ENCODE assay signal across 8 mouse cellular contexts in the genomic region with DNA sequence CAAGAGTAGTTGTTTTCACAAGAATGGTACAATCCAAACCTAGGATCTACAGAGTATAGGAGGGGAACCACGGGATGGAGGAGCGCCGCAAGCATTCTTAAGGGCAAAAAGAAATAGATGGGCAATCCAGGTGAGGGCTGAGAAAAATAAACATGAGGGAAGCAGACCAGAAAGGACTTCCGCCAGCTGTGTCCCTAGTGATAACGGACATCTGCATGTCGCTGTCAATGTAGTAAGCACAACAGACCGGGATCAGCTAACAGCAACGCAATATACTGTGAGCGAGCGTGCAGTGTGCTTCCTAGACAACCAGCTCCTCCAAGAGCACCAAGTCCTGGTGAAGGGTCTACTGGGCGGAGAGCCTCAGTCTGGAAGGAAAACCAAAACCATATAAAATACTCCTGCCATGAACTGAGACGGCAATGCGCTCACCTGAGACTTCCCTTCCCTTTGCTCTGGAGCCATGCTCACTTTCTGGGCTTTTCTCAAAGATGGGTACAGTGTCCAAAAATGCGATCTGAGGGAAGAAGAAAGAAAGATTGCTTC. TPM values are rescaled to one million over a fixed set of nuclear protein-coding genes. Genes with fewer than 3 reads are reported as not detected.
DNase-seq lines count a peak whose midpoint lies in the region; ATAC-seq and TF ChIP-seq lines count a peak whose summit lies in the region.

No protein-coding gene starts in this region.

- no peak overlapping the region for H3K27ac ChIP-seq in bone marrow, adult 2 months (ENCODE audit: control insufficient read depth, insufficient read depth, low read depth, low read length, poor library complexity)
- no peak overlapping the region for H3K27ac ChIP-seq in heart, embryonic 15.5 days

- H3K9ac ChIP-seq in heart, embryonic 15.5 days, result peak overlapping the region; percentile 76

- no peak for TF ChIP-seq POLR2A in bone marrow, adult 2 months (IDR thresholded peaks at IDR 0.05; ENCODE audit: borderline replicate concordance, control insufficient read depth, low read depth, low read length)

- ATAC-seq in heart, embryonic 15.5 days (replicated peaks; ENCODE audit: insufficient number of reproducible peaks, insufficient read depth, low FRiP score, low read depth), result no peak
- ATAC-seq in inflammation-experienced regulatory T-cells, adult 6 months, result no peak

- H3K9me3 ChIP-seq in heart, embryonic 15.5 days (replicated peaks), result no peaks in the 10 kb centered on the region

- no peaks in the 10 kb centered on the region for H3K36me3 ChIP-seq in heart, embryonic 15.5 days

- no peaks in the 10 kb centered on the region; the same call in 1 of the 2 replicates for H3K4me1 ChIP-seq in bone marrow, adult 2 months (ENCODE audit: control insufficient read depth, insufficient read depth, low read length)
- H3K4me1 ChIP-seq in heart, embryonic 15.5 days (replicated peaks), result peaks cover 9% of the 10 kb centered on the region; the same call in 1 of the 2 replicates

- TF ChIP-seq CTCF in bone marrow, adult 2 months (IDR thresholded peaks at IDR 0.05; ENCODE audit: control insufficient read depth, insufficient read depth, low read length), result no peak

- DNase-seq in heart, adult 11 months, result peak; percentile 88
- no peak for DNase-seq in heart, adult 8-10 months (ENCODE audit: low spot score)
- DNase-seq in lung, postnatal 36 days, result peak; percentile 8
- DNase-seq in thymus, postnatal 10 days (ENCODE audit: low spot score in 2 of 2), result no peak
- DNase-seq in spleen, postnatal 36 days (ENCODE audit: low spot score in 2 of 2), result no peak

- H3K27me3 ChIP-seq in heart, embryonic 15.5 days, result 0 out of 2 replicates have a peak, but pooled peaks cover 1% of the 10 kb centered on the region

- peak overlapping the region; percentile 94 for H3K4me2 ChIP-seq in heart, embryonic 15.5 days

- H3K4me3 ChIP-seq in bone marrow, adult 2 months (replicated peaks; ENCODE audit: control insufficient read depth, low read depth, low read length), result peak overlapping the region; percentile 43
- H3K4me3 ChIP-seq in heart, embryonic 15.5 days, result peak overlapping the region; percentile 86

- WGBS in bone marrow, adult 2 months, result 16% methylated on average over 14 of the region's 14 CpGs
- 18% methylated on average over 14 of the region's 14 CpGs for WGBS in heart, embryonic 15.5 days

RNA-seq across cellular contexts. Expression of gene Zfp354b, which starts 0.9 kb away (rescaled TPM):
- total RNA-seq in heart, adult 8-10 months (2022), result 1 to 10 TPM; 1.2 to 2.1 (median 1.7) TPM
- polyA plus RNA-seq in bone marrow, adult 2 months (2011; ENCODE audit: insufficient read depth, insufficient read length, low replicate concordance, missing spikeins), result not detected in 2 replicates
- polyA plus RNA-seq in heart, embryonic 15.5 days (2015; fragmentation: Nextera tagmentation; extraction: Ambion mirVana), result 0.87 and 1.0 TPM in 2 replicates
- not detected for polyA plus RNA-seq in inflammation-experienced regulatory T-cells, adult 6 months (2017; shearing (Covaris generic))

RNA-seq across cellular contexts. Expression of gene 4933414I15Rik, which starts 13.0 kb away (rescaled TPM):
- total RNA-seq in heart, adult 8-10 months (2022), result not detected
- not detected in 2 replicates for polyA plus RNA-seq in bone marrow, adult 2 months (2011; ENCODE audit: insufficient read depth, insufficient read length, low replicate concordance, missing spikeins)
- not detected in 2 replicates for polyA plus RNA-seq in heart, embryonic 15.5 days (2015; fragmentation: Nextera tagmentation; extraction: Ambion mirVana)
- not detected for polyA plus RNA-seq in inflammation-experienced regulatory T-cells, adult 6 months (2017; shearing (Covaris generic))

RNA-seq across cellular contexts. Expression of gene Zfp2, which starts 14.6 kb away (rescaled TPM):
- 1 to 10 TPM; 3.0 to 4.2 (median 3.2) TPM for total RNA-seq in heart, adult 8-10 months (2022)
- 0.55 and 0.70 TPM in 2 replicates for polyA plus RNA-seq in bone marrow, adult 2 months (2011; ENCODE audit: insufficient read depth, insufficient read length, low replicate concordance, missing spikeins)
- 5.6 and 7.7 TPM in 2 replicates for polyA plus RNA-seq in heart, embryonic 15.5 days (2015; fragmentation: Nextera tagmentation; extraction: Ambion mirVana)
- polyA plus RNA-seq in inflammation-experienced regulatory T-cells, adult 6 months (2017; shearing (Covaris generic)), result under 1 TPM in 1 of 3 experiments, not detected in 2; 0.20 TPM

RNA-seq across cellular contexts. Expression of gene Prop1, which starts 23.0 kb away (rescaled TPM):
- total RNA-seq in heart, adult 8-10 months (2022), result not detected
- polyA plus RNA-seq in bone marrow, adult 2 months (2011; ENCODE audit: insufficient read depth, insufficient read length, low replicate concordance, missing spikeins), result not detected in 2 replicates
- polyA plus RNA-seq in heart, embryonic 15.5 days (2015; fragmentation: Nextera tagmentation; extraction: Ambion mirVana), result not detected in 2 replicates
- not detected for polyA plus RNA-seq in inflammation-experienced regulatory T-cells, adult 6 months (2017; shearing (Covaris generic))

RNA-seq across cellular contexts. Expression of gene Olfr1378, which starts 35.8 kb away (rescaled TPM):
- total RNA-seq in heart, adult 8-10 months (2022), result not detected
- not detected in 2 replicates for polyA plus RNA-seq in bone marrow, adult 2 months (2011; ENCODE audit: insufficient read depth, insufficient read length, low replicate concordance, missing spikeins)
- not detected in 2 replicates for polyA plus RNA-seq in heart, embryonic 15.5 days (2015; fragmentation: Nextera tagmentation; extraction: Ambion mirVana)
- polyA plus RNA-seq in inflammation-experienced regulatory T-cells, adult 6 months (2017; shearing (Covaris generic)), result not detected

Comparison
In these comparisons a context has a peak if more than half of its experiments do, and no peak if none do; other contexts are left out.
1. DNase-seq: peak in heart, adult 11 months (single experiment) and lung, postnatal 36 days (single experiment); none in heart, adult 8-10 months (single experiment), thymus, postnatal 10 days (0 of 2) and spleen, postnatal 36 days (0 of 2).